Mouse (Mus musculus): ENCODE measurements around the gene Lrmda. TPM values are rescaled to one million over a fixed set of nuclear protein-coding genes. Genes with fewer than 3 reads are reported as not detected.

The Lrmda gene
- total RNA-seq, 2 experiments from 2014 or later, result 0.81 TPM; not detected in 1

GRCm38 (mm10) chr14:22643494-22643893 is 624.0 kb downstream of the Lrmda start:
- DNase-seq (ENCODE audit: low spot score in 2 of 2), result no peak
- intact Hi-C loops (cut with DNase I), result no loop called here

GRCm38 (mm10) chr14:22647879-22648611 is 628.5 kb downstream of the Lrmda start:
- intact Hi-C loops (cut with DNase I), result no loop called here
- DNase-seq (ENCODE audit: low spot score in 2 of 2), result no peak

GRCm38 (mm10) chr14:22649411-22649911 is 629.9 kb downstream of the Lrmda start:
- no peak for DNase-seq (ENCODE audit: low spot score in 2 of 2)
- intact Hi-C loops (cut with DNase I), result no loop called here

GRCm38 (mm10) chr14:22649985-22650984 is 630.8 kb downstream of the Lrmda start:
- DNase-seq (ENCODE audit: low spot score in 2 of 2), result no peak
- intact Hi-C loops (cut with DNase I), result no loop called here

- intact Hi-C loops (cut with DNase I), result no loop called here
- DNase-seq (ENCODE audit: low spot score in 2 of 2), result no peak
Measured at GRCm38 (mm10) chr14:22651131-22651952, 631.8 kb downstream of the Lrmda start.

GRCm38 (mm10) chr14:22662496-22662895 is 643.0 kb downstream of the Lrmda start:
- intact Hi-C loops (cut with DNase I), result no loop called here

GRCm38 (mm10) chr14:22666437-22666836 is 646.9 kb downstream of the Lrmda start:
- DNase-seq (ENCODE audit: low spot score in 2 of 2), result no peak
- intact Hi-C loops (cut with DNase I), result no loop called here

More at GRCm38 (mm10) chr14:22662496-22662895, 643.0 kb downstream of the Lrmda start:
- DNase-seq (ENCODE audit: low spot score in 2 of 2), result no peak

- DNase-seq (ENCODE audit: low spot score in 2 of 2), result no peak
- intact Hi-C loops (cut with DNase I), result no loop called here
Measured at GRCm38 (mm10) chr14:22668302-22668701, 648.8 kb downstream of the Lrmda start.

GRCm38 (mm10) chr14:22668711-22669110 is 649.2 kb downstream of the Lrmda start:
- no peak for DNase-seq (ENCODE audit: low spot score in 2 of 2)
- intact Hi-C loops (cut with DNase I), result no loop called here

- intact Hi-C loops (cut with DNase I), result no loop called here
- no peak for DNase-seq (ENCODE audit: low spot score in 2 of 2)
Measured at GRCm38 (mm10) chr14:22673581-22673980, 654.1 kb downstream of the Lrmda start.

- DNase-seq (ENCODE audit: low spot score in 2 of 2), result no peak
- intact Hi-C loops (cut with DNase I), result no loop called here
Measured at GRCm38 (mm10) chr14:22679008-22679704, 659.6 kb downstream of the Lrmda start.

- intact Hi-C loops (cut with DNase I), result no loop called here
- no peak for DNase-seq (ENCODE audit: low spot score in 2 of 2)
Measured at GRCm38 (mm10) chr14:22679705-22680643, 660.5 kb downstream of the Lrmda start.

GRCm38 (mm10) chr14:22686886-22687285 is 667.4 kb downstream of the Lrmda start:
- intact Hi-C loops (cut with DNase I), result no loop called here
- DNase-seq (ENCODE audit: low spot score in 2 of 2), result no peak

GRCm38 (mm10) chr14:22688399-22688798 is 668.9 kb downstream of the Lrmda start:
- intact Hi-C loops (cut with DNase I), result no loop called here
- DNase-seq (ENCODE audit: low spot score in 2 of 2), result no peak

GRCm38 (mm10) chr14:22695448-22695847 is 675.9 kb downstream of the Lrmda start:
- no peak for DNase-seq (ENCODE audit: low spot score in 2 of 2)
- intact Hi-C loops (cut with DNase I), result no loop called here

GRCm38 (mm10) chr14:22695931-22696365 is 676.4 kb downstream of the Lrmda start:
- no peak for DNase-seq (ENCODE audit: low spot score in 2 of 2)
- intact Hi-C loops (cut with DNase I), result no loop called here

- DNase-seq (ENCODE audit: low spot score in 2 of 2), result no peak
- intact Hi-C loops (cut with DNase I), result no loop called here
Measured at GRCm38 (mm10) chr14:22700236-22700635, 680.7 kb downstream of the Lrmda start.

- intact Hi-C loops (cut with DNase I), result no loop called here
- no peak for DNase-seq (ENCODE audit: low spot score in 2 of 2)
Measured at GRCm38 (mm10) chr14:22700690-22701089, 681.2 kb downstream of the Lrmda start.

Data from left cerebral cortex, postnatal 36 days (tissue).